Mouse (Mus musculus): ENCODE results near the gene Usp4.

GRCm38 (mm10) chr9:108349727-108350126 is 2.1 kb downstream of the Usp4 start:
- TF ChIP-seq CTCF (IDR thresholded peaks at IDR 0.05; ENCODE audit: borderline replicate concordance, insufficient read depth, low read length), result no peak
- TF ChIP-seq POLR2A (IDR thresholded peaks at IDR 0.05; ENCODE audit: low read depth, low read length), result no peak
